Mouse (Mus musculus) heart, embryonic 13.5 days (tissue): ENCODE data around the gene Sult2b1. TPM values are rescaled to one million over a fixed set of nuclear protein-coding genes. Genes with fewer than 3 reads are reported as not detected.

Experiments used
- ATAC-seq: fragments of 200-750 bp; cut with Nextera tagmentation; 2 replicates; pipeline ENCODE4 v1.8.0; 2017; ENCODE audit warnings: moderate TSS enrichment; ENCODE audit not compliant: insufficient number of reproducible peaks, low FRiP score, low TSS enrichment; ENCODE audit errors: extremely low read depth
- H3K27ac ChIP-seq: fragments of 300-500 bp; sonication (generic); replicated peaks from 2 replicates; pipeline ENCODE4 v1.5.1; 2015; ENCODE audit warnings: moderate library complexity, mild to moderate bottlenecking, inconsistent platforms
- H3K27me3 ChIP-seq: fragments of 300-500 bp; sonication (generic); replicated peaks from 2 replicates; pipeline ENCODE4 v1.6.1; 2015; ENCODE audit warnings: mild to moderate bottlenecking, inconsistent platforms
- H3K36me3 ChIP-seq: fragments of 300-500 bp; sonication (generic); 2 replicates; pipeline ENCODE4 v1.6.1; 2015; ENCODE audit warnings: mild to moderate bottlenecking, inconsistent platforms
- H3K4me1 ChIP-seq: fragments of 300-500 bp; sonication (generic); 2 replicates; pipeline ENCODE4 v1.6.1; 2015; ENCODE audit warnings: inconsistent platforms
- H3K4me2 ChIP-seq: fragments of 300-500 bp; sonication (generic); 2 replicates; pipeline ENCODE4 v1.6.1; 2015; ENCODE audit warnings: inconsistent platforms, mild to moderate bottlenecking, moderate library complexity
- H3K4me3 ChIP-seq: fragments of 300-500 bp; sonication (generic); 2 replicates; pipeline ENCODE4 v1.5.1; 2015; ENCODE audit warnings: moderate library complexity, mild to moderate bottlenecking, inconsistent platforms
- H3K9ac ChIP-seq: fragments of 300-500 bp; sonication (generic); 2 replicates; pipeline ENCODE4 v1.6.1; 2015; ENCODE audit warnings: inconsistent platforms, mild to moderate bottlenecking, moderate library complexity
- H3K9me3 ChIP-seq: fragments of 300-500 bp; sonication (generic); 2 replicates; pipeline ENCODE4 v1.6.1; 2016; ENCODE audit warnings: inconsistent platforms
- WGBS: fragments of 180-500 bp; shearing (Covaris S2); methylation state at CpG from one replicate; pipeline ENCODE4 v1.1.7; 2015; ENCODE audit warnings: mixed read lengths; 5-methylcytosine and 5-hydroxymethylcytosine counted together
- polyA plus RNA-seq: library from polyadenylated mRNA; unstranded; fragments of >200 nt; fragmentation: Nextera tagmentation; extraction: Ambion mirVana; gene quantifications from 2 replicates; pipeline ENCODE4 v1.2.1, GENCODE M21; 2015

The Sult2b1 gene
- polyA plus RNA-seq, 1 experiment from 2014 or later: 0.24 TPM

DNA sequence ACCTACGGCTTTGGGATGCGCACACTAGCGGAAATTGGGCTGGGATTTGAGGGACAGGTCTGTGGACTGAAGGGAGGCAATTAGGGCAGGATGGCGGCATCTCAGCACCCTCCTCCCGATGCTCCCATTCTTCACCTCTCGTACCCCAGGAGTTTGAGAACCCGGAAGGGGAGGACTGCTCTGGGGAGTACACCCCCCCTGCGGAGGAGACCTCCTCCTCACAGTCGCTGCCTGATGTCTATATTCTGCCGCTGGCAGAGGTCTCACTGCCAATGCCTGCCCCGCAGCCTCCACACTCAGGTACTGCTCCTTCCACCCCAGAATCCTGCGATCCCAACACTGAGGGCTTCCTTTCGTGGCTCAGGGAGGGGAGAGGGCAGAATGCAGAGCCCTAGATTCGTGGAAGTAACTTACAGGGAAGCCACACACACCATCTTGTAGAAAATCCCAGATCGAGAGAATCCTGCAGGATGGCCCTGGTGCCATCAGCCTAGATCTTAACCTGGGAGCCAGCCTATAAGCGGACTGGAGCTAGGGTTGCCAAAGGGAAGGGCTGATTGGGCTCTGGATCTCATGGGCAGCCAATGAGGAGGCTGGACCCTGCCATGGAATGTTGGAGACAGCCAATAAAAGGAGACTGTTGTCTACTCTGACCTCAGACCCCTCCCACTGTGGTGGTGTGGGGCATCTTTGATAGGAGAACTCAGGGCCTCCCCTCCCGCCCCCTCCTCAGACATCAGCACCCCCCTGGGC, 2.4 kb upstream of the Sult2b1 start:
- Histone ChIP-seq H3K27ac (no peak overlapping the region), H3K4me1 (peaks cover 41% of the 10 kb centered on the region), H3K27me3 (peaks cover 67% of the 10 kb centered on the region), H3K4me3 (peak overlapping the region; percentile 61), H3K36me3 (0 out of 2 replicates have a peak, but pooled peaks cover 10% of the 10 kb centered on the region), H3K9me3 (no peaks in the 10 kb centered on the region), H3K4me2 (peak overlapping the region; percentile 84), H3K9ac (peak overlapping the region; percentile 60)
- 6% methylated on average over 17 of the region's 17 CpGs for WGBS
- no peak for ATAC-seq

- H3K27me3 ChIP-seq: peaks cover 69% of the 10 kb centered on the region
- ATAC-seq: no peak
- peak overlapping the region; percentile 79 for H3K9ac ChIP-seq
- H3K27ac ChIP-seq: no peak overlapping the region
- H3K4me2 ChIP-seq: peak overlapping the region; percentile 84
- H3K36me3 ChIP-seq: 0 out of 2 replicates have a peak, but pooled peaks cover 10% of the 10 kb centered on the region
- no peaks in the 10 kb centered on the region for H3K9me3 ChIP-seq
- H3K4me1 ChIP-seq: peaks cover 39% of the 10 kb centered on the region
- WGBS: 2% methylated on average over 14 of the region's 14 CpGs
- H3K4me3 ChIP-seq: peak overlapping the region; percentile 61
These were observed 1.7 kb upstream of the Sult2b1 start for GRCm38 (mm10) chr7:45786136-45786578.

DNA sequence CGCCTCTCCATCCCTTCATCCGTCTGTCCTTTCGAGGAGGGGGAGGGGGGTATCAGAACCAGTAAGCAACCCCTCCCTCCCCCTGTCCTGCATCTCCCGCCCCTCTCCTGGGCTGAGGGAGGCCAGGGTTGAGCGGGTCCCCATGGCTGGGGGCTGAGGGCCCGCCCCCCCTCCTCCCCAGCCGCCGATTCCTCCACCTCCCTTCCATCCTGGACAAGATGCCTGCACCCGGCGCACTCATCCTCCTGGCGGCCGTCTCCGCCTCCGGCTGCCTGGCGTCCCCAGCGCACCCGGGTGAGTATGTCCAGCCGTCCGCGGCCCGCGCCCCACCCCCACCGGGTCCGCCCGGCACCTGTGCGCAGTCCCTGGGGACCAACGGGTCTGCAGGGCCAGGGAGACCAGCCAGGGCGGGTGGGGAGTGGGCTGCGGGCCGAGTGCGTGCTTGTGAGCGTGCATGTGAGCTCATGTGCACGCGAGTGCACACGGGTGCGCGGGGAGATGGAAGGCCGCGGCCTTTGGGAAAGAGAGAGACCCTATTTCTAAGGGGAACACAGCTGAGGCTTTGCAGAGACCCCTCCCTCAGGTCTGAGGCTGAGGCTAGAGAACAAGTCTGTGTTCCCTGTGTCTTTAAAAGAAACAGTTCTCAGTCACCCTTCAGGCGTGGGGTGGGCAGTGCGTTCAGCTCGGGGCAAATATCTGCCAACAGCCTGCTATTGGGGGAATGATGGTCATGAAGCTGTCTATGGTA, 1.1 kb upstream of the Sult2b1 start:
- Histone ChIP-seq H3K4me3 (peak overlapping the region; percentile 61), H3K27me3 (peaks cover 75% of the 10 kb centered on the region), H3K4me1 (peaks cover 33% of the 10 kb centered on the region), H3K9ac (peak overlapping the region; percentile 79), H3K4me2 (peak overlapping the region; percentile 84), H3K27ac (no peak overlapping the region), H3K9me3 (no peaks in the 10 kb centered on the region), H3K36me3 (0 out of 2 replicates have a peak, but pooled peaks cover 10% of the 10 kb centered on the region)
- under 1% methylated on average over 37 of the region's 42 CpGs for WGBS
- ATAC-seq: no peak

DNA sequence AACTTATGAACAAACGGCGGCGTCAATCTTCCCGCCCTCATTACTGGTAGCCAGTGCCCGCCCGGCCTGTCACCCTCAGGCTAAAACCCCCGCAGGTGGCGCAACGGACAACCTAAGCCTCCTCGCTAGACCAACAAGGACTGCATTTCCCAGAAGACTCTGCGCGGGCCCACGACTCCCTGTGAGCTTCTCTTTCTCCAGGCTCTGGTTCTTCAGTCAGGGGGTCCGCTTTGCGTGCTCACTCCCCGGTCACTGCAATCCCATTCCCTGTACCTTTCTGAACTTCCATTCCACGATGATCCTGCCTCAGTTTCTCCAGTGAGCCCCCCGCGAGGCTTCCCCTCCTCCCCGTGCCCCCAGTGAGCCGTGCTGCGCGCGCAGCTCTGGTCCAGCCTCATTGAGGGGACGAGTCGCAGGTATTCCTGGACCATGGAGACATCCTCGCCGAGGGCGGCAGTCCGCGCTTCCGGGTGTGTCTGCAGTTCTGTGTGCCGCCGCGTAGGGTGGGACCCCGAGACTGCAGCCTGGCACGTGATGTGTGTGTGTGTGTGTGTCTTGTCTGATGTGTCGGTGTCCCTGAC, 868 bp downstream of the Sult2b1 start, which contains the start of gene Lmtk3:
Gene Lmtk3, plus strand, starts transcription at position 228 of the 581 bp plus-strand sequence.
- Histone ChIP-seq H3K4me1 (peaks cover 40% of the 10 kb centered on the region), H3K4me3 (peak within 1 kb of the TSS; percentile 67), H3K9ac (peak within 1 kb of the TSS; percentile 83), H3K27me3 (peaks cover 89% of the 10 kb centered on the region), H3K27ac (no peak within 1 kb of the TSS), H3K36me3 (no peaks in the 10 kb centered on the region), H3K9me3 (no peaks in the 10 kb centered on the region), H3K4me2 (peak within 1 kb of the TSS; percentile 84)
- 2% methylated on average over 38 of the region's 38 CpGs for WGBS
- no peak for ATAC-seq

- Histone ChIP-seq H3K4me3 (no peak overlapping the region), H3K9me3 (no peaks in the 10 kb centered on the region), H3K9ac (no peak overlapping the region), H3K4me1 (peaks cover 40% of the 10 kb centered on the region), H3K27me3 (peaks cover 86% of the 10 kb centered on the region), H3K27ac (no peak overlapping the region), H3K4me2 (no peak overlapping the region), H3K36me3 (no peaks in the 10 kb centered on the region)
- WGBS: 61% methylated on average over 4 of the region's 4 CpGs
- ATAC-seq: no peak
These were observed 2.2 kb downstream of the Sult2b1 start for GRCm38 (mm10) chr7:45782271-45782670.

DNA sequence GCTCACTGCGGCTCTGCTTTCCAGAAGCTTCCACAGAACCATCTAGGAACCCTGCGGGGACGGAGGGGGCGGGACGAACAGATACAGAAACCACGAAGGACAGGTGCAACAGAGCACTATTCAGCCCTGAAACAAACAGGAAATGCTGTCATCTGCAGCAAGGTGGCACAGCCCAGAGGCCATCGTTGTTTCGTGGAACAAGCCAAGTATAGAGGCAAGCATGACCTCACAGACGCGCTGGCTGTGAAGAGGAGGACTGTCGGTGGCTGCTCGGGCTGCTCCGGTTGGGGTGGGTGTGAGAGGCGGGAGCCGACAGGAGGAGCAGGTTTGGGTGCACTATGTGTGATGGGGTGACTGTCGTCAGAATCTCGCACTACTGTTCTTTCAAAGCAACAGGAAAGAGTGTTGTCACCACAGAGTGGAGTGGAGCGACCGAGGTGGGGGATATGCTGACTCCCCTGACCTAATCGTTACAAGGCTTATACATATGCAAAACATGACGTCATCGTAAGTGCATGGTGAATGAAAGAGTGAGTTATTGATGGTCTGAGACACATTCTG, 5.3 kb downstream of the Sult2b1 start:
- no peaks in the 10 kb centered on the region for H3K36me3 ChIP-seq
- no peak for ATAC-seq
- peaks cover 77% of the 10 kb centered on the region for H3K27me3 ChIP-seq
- H3K4me1 ChIP-seq: peaks cover 15% of the 10 kb centered on the region
- WGBS: 19% methylated on average over 22 of the region's 22 CpGs
- H3K4me2 ChIP-seq: peak overlapping the region; percentile 57
- H3K27ac ChIP-seq: no peak overlapping the region
- H3K9me3 ChIP-seq: no peaks in the 10 kb centered on the region
- H3K9ac ChIP-seq: peak overlapping the region; percentile 50
- peak overlapping the region; percentile 24 for H3K4me3 ChIP-seq

- Histone ChIP-seq H3K27me3 (peaks cover 67% of the 10 kb centered on the region), H3K4me2 (no peak overlapping the region), H3K27ac (no peak overlapping the region), H3K4me1 (peaks cover 10% of the 10 kb centered on the region), H3K9me3 (no peaks in the 10 kb centered on the region), H3K4me3 (no peak overlapping the region), H3K36me3 (no peaks in the 10 kb centered on the region), H3K9ac (no peak overlapping the region)
- 50% methylated on average over 7 of the region's 7 CpGs for WGBS
- no peak for ATAC-seq
These were observed 9.2 kb downstream of the Sult2b1 start for GRCm38 (mm10) chr7:45775237-45775636.

DNA sequence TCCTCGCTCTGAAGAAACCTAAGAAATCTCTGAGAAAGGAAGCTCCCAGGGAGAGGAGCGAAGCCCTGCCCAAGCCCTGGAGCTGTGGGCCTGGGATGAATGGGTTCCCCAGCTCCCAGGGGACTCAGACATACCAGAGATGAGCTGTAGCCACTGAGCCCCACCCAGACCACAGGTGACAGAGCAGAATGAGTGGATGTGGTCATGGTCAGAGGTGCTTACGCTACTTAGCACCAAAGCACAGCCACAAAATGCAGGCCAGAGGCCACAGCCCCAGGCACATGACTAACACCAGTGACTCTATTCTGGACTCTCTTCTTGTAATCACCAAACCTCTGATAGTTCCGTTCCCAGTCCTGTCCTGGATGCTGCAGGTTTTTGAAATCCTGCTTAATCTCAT, 13.4 kb downstream of the Sult2b1 start:
- H3K4me3 ChIP-seq: no peak overlapping the region
- WGBS: 57% methylated on average over 4 of the region's 4 CpGs
- H3K36me3 ChIP-seq: no peaks in the 10 kb centered on the region
- H3K4me2 ChIP-seq: no peak overlapping the region
- H3K4me1 ChIP-seq: no peaks in the 10 kb centered on the region
- peaks cover 37% of the 10 kb centered on the region for H3K27me3 ChIP-seq
- ATAC-seq: no peak
- no peaks in the 10 kb centered on the region for H3K9me3 ChIP-seq
- no peak overlapping the region for H3K27ac ChIP-seq
- no peak overlapping the region for H3K9ac ChIP-seq

DNA sequence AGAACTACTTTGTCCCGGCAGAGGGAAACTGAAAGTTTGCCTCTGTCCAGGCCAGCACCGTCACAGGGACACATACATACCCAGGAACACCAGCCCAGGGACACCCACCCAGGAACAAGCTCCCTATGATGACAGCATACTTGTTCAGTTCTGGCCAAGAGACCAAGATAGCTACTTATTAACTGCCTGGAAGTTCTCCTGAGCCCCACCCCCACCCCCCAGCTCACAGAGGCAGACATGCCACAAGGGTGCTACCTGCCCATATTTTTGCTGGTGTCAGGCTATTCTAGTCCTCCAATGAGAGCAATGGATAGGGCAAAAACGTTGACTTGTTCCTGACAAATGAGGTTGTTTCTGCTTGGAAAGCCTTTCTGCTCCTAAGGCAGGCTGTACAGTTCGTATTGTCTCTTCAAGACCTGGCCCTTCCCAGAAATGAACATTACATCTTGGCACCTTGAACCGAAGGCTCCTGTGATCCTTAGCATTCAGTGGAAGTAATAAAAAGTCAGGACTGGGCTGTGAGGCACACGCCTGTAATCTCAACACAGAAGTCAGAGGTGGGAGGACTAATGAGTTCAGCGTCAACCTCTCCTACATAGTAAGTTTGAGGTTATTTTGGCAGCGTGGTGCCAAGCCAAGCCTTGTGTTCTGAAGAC, 13.9 kb downstream of the Sult2b1 start:
- 56% methylated on average over 8 of the region's 8 CpGs for WGBS

DNA sequence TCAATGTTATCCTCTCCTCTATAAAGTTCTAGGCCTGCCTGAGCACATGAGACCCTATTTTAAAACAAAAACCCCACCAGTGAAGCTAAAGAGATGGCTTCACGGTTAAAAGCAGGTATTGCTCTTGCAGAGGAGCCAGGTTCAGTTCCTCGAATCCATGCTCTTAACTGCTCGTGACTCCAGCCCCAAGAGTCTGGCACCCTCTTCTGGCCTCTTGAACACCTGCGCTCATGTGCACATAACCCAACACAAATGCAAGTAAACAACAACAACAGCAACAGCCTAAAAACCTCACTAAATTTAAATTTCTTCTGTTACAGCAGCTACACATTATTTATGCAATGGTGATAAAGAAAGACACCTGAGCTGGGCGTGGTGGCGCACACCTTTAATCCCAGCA, 17.0 kb downstream of the Sult2b1 start:
- H3K36me3 ChIP-seq: no peaks in the 10 kb centered on the region
- H3K4me1 ChIP-seq: no peaks in the 10 kb centered on the region
- no peaks in the 10 kb centered on the region for H3K9me3 ChIP-seq
- ATAC-seq: no peak
- peaks cover 7% of the 10 kb centered on the region for H3K27me3 ChIP-seq
- no peak overlapping the region for H3K4me3 ChIP-seq
- 86% methylated on average over 6 of the region's 6 CpGs for WGBS
- H3K27ac ChIP-seq: no peak overlapping the region
- H3K4me2 ChIP-seq: no peak overlapping the region
- no peak overlapping the region for H3K9ac ChIP-seq

More for the DNA sequence above, 13.9 kb downstream of the Sult2b1 start:
- no peak overlapping the region for H3K27ac ChIP-seq
- ATAC-seq: no peak
- H3K4me1 ChIP-seq: no peaks in the 10 kb centered on the region
- no peaks in the 10 kb centered on the region for H3K9me3 ChIP-seq
- no peak overlapping the region for H3K4me3 ChIP-seq
- H3K4me2 ChIP-seq: no peak overlapping the region
- no peaks in the 10 kb centered on the region for H3K36me3 ChIP-seq
- H3K9ac ChIP-seq: no peak overlapping the region
- H3K27me3 ChIP-seq: peaks cover 31% of the 10 kb centered on the region
